Mouse (Mus musculus) liver, embryonic 14.5 days (tissue): ENCODE measurements around the gene Gm20481. TPM values are rescaled to one million over a fixed set of nuclear protein-coding genes. Genes with fewer than 3 reads are reported as not detected.
A peak's percentile ranks its signal among the peaks of the same experiment; 100 is the strongest.

Experiments
- ATAC-seq: fragments of 200-750 bp; cut with Nextera tagmentation; 2 replicates; pipeline ENCODE4 v1.8.0; 2017; ENCODE audit warnings: moderate number of reproducible peaks, mild to moderate bottlenecking, moderate library complexity; ENCODE audit not compliant: insufficient read depth
- DNase-seq, 3 experiments: peaks; one replicate each; pipeline ENCODE4 v3.0.0-alpha.2; 2012 to 2013; ENCODE audit warnings: low read depth in 3 of 3, low spot score in 3 of 3
- H3K27ac ChIP-seq: fragments of 300-500 bp; sonication (generic); 2 replicates; pipeline ENCODE4 v1.5.1; 2014; ENCODE audit warnings: moderate library complexity, mild to moderate bottlenecking, control low read depth, inconsistent platforms
- H3K27me3 ChIP-seq: fragments of 300-500 bp; sonication (generic); 2 replicates; pipeline ENCODE4 v1.6.1; 2014; ENCODE audit warnings: mild to moderate bottlenecking, low read length, moderate library complexity; ENCODE audit not compliant: control insufficient read depth, insufficient read depth
- H3K36me3 ChIP-seq: fragments of 300-500 bp; sonication (generic); replicated peaks from 2 replicates; pipeline ENCODE4 v1.6.1; 2014; ENCODE audit warnings: low read depth; ENCODE audit not compliant: control insufficient read depth, insufficient read depth
- H3K4me1 ChIP-seq, 2 experiments: fragments of 200-500 bp in 1 of 2; fragments of 300-500 bp in 1 of 2; sonication (generic) in 1 of 2; replicated peaks; 2 replicates each; pipeline ENCODE4 v1.6.1; 2012 to 2014; ENCODE audit warnings: antibody characterized with exemption in 1 of 2, inconsistent platforms in 1 of 2, low read length in 1 of 2; ENCODE audit not compliant: control insufficient read depth in 2 of 2, insufficient read depth in 2 of 2
- H3K4me2 ChIP-seq: fragments of 300-500 bp; sonication (generic); 2 replicates; pipeline ENCODE4 v1.6.1; 2014; ENCODE audit warnings: low read depth, mild to moderate bottlenecking, control low read depth, moderate library complexity
- H3K4me3 ChIP-seq, 2 experiments: fragments of 200-500 bp in 1 of 2; fragments of 300-500 bp in 1 of 2; sonication (generic) in 1 of 2; 2 replicates each; pipeline ENCODE4 v1.5.1; 2012 to 2014; ENCODE audit warnings: low read depth in 2 of 2, low read length in 2 of 2, mild to moderate bottlenecking in 2 of 2, control low read depth in 1 of 2, inconsistent platforms in 1 of 2, moderate library complexity in 1 of 2; ENCODE audit not compliant: insufficient read depth in 1 of 2
- H3K9ac ChIP-seq: fragments of 300-500 bp; sonication (generic); replicated peaks from 2 replicates; pipeline ENCODE4 v1.6.1; 2014; ENCODE audit warnings: mild to moderate bottlenecking, control low read depth, moderate library complexity
- H3K9me3 ChIP-seq: fragments of 300-500 bp; sonication (generic); 2 replicates; pipeline ENCODE4 v1.6.1; 2016; ENCODE audit warnings: low read length, mixed read lengths; ENCODE audit not compliant: control insufficient read depth
- CTCF ChIP-seq: IDR thresholded peaks from 2 replicates; pipeline ENCODE4 v1.5.1; 2016; ENCODE audit warnings: antibody characterized with exemption, low read depth, control low read depth
- EP300 ChIP-seq: IDR thresholded peaks from 2 replicates; pipeline ENCODE4 v1.6.1; 2016; ENCODE audit warnings: antibody characterized with exemption, low read depth
- WGBS: fragments of 180-500 bp; shearing (Covaris S2); extraction: QIAGEN DNeasy Blood & Tissue Kit; methylation state at CpG from one replicate; pipeline ENCODE4 v1.1.7; 2014; ENCODE audit not compliant: insufficient replicate concordance; 5-methylcytosine and 5-hydroxymethylcytosine counted together
- polyA plus RNA-seq, 2 experiments: library from polyadenylated mRNA; depleted of rRNA in 1 of 2; stranded (reverse) in 1 of 2; unstranded in 1 of 2; fragments of >200 nt; fragmentation: Nextera tagmentation in 1 of 2; extraction: Ambion mirVana in 1 of 2; gene quantifications; 2 replicates each; pipeline versions ENCODE4 v1.2.1 to v1.2.3; 2012 to 2014

Gene Gm20481
- polyA plus RNA-seq, 2 experiments = not detected

GRCm38 (mm10) chr17:35021163-35021808 is 51.6 kb downstream of the Gm20481 start:
- Histone ChIP-seq H3K4me1 (peaks cover 17 to 30% of the 10 kb centered on the region in 2 experiments), H3K27me3 (no peaks in the 10 kb centered on the region), H3K4me2 (peak overlapping the region; percentile 55), H3K27ac (peak overlapping the region; percentile 23), H3K9me3 (no peaks in the 10 kb centered on the region), H3K9ac (no peak overlapping the region), H3K4me3 (peak overlapping the region in 1 of 2 experiments; percentile 16; a peak in 2 of 4 replicates), H3K36me3 (no peaks in the 10 kb centered on the region; the same call in 1 of the 2 replicates)
- DNase-seq = peak; percentile 54 to 71 (median 60)
- ATAC-seq = peak; percentile 21; the same call in 1 of the 2 replicates
- 5% methylated on average over 17 of the region's 17 CpGs for WGBS
- TF ChIP-seq EP300 (no peak), CTCF (peak; percentile 100)

Other genes starting within 250 kb of the Gm20481 start
Only the 30 nearest of the 42 such genes appear.
- gene Stk19, start 133.0 kb upstream of the Gm20481 start, polyA plus RNA-seq (2012; rRNA removed) = 12.8 and 14.8 TPM in 2 replicates
- gene Stk19, start 133.0 kb upstream of the Gm20481 start, polyA plus RNA-seq (2014; fragmentation: Nextera tagmentation; extraction: Ambion mirVana) = 10.6 and 13.3 TPM in 2 replicates
- gene Dxo, start 132.9 kb upstream of the Gm20481 start, polyA plus RNA-seq (2012; rRNA removed) = 27.7 and 30.6 TPM in 2 replicates
- gene Dxo, start 132.9 kb upstream of the Gm20481 start, polyA plus RNA-seq (2014; fragmentation: Nextera tagmentation; extraction: Ambion mirVana) = 24.0 and 28.1 TPM in 2 replicates
- gene Skiv2l, start 119.7 kb upstream of the Gm20481 start, polyA plus RNA-seq (2012; rRNA removed) = 21.4 and 22.3 TPM in 2 replicates
- 15.0 and 20.2 TPM in 2 replicates for gene Skiv2l, start 119.7 kb upstream of the Gm20481 start, polyA plus RNA-seq (2014; fragmentation: Nextera tagmentation; extraction: Ambion mirVana)
- 26.9 and 37.5 TPM in 2 replicates for gene Nelfe, start 119.5 kb upstream of the Gm20481 start, polyA plus RNA-seq (2012; rRNA removed)
- gene Nelfe, start 119.5 kb upstream of the Gm20481 start, polyA plus RNA-seq (2014; fragmentation: Nextera tagmentation; extraction: Ambion mirVana) = 42.7 and 49.2 TPM in 2 replicates
- gene Cfb, start 107.4 kb upstream of the Gm20481 start, polyA plus RNA-seq (2012; rRNA removed) = 103 and 159 TPM in 2 replicates
- gene Cfb, start 107.4 kb upstream of the Gm20481 start, polyA plus RNA-seq (2014; fragmentation: Nextera tagmentation; extraction: Ambion mirVana) = 138 and 146 TPM in 2 replicates
- gene Zbtb12, start 90.4 kb upstream of the Gm20481 start, polyA plus RNA-seq (2012; rRNA removed) = 5.1 and 6.2 TPM in 2 replicates
- 0.10 and 0.14 TPM in 2 replicates for gene Zbtb12, start 90.4 kb upstream of the Gm20481 start, polyA plus RNA-seq (2014; fragmentation: Nextera tagmentation; extraction: Ambion mirVana)
- 0.02 TPM in 2 replicates for gene Gm20547, start 87.9 kb upstream of the Gm20481 start, polyA plus RNA-seq (2012; rRNA removed)
- gene Gm20547, start 87.9 kb upstream of the Gm20481 start, polyA plus RNA-seq (2014; fragmentation: Nextera tagmentation; extraction: Ambion mirVana) = not detected in 2 replicates
- 14.6 and 15.6 TPM in 2 replicates for gene C2, start 71.6 kb upstream of the Gm20481 start, polyA plus RNA-seq (2012; rRNA removed)
- gene C2, start 71.6 kb upstream of the Gm20481 start, polyA plus RNA-seq (2014; fragmentation: Nextera tagmentation; extraction: Ambion mirVana) = 14.1 and 15.8 TPM in 2 replicates
- gene Ehmt2, start 71.4 kb upstream of the Gm20481 start, polyA plus RNA-seq (2012; rRNA removed) = 28.5 and 29.7 TPM in 2 replicates
- gene Ehmt2, start 71.4 kb upstream of the Gm20481 start, polyA plus RNA-seq (2014; fragmentation: Nextera tagmentation; extraction: Ambion mirVana) = 10.2 TPM in 2 replicates
- gene Slc44a4, start 55.4 kb upstream of the Gm20481 start, polyA plus RNA-seq (2012; rRNA removed) = 1.0 and 1.6 TPM in 2 replicates
- gene Slc44a4, start 55.4 kb upstream of the Gm20481 start, polyA plus RNA-seq (2014; fragmentation: Nextera tagmentation; extraction: Ambion mirVana) = 2.5 and 2.7 TPM in 2 replicates
- gene Neu1, start 38.7 kb upstream of the Gm20481 start, polyA plus RNA-seq (2012; rRNA removed) = 9.7 and 11.0 TPM in 2 replicates
- 10.1 and 10.4 TPM in 2 replicates for gene Neu1, start 38.7 kb upstream of the Gm20481 start, polyA plus RNA-seq (2014; fragmentation: Nextera tagmentation; extraction: Ambion mirVana)
- gene Hspa1b, start 10.7 kb upstream of the Gm20481 start, polyA plus RNA-seq (2012; rRNA removed) = 1.5 and 3.5 TPM in 2 replicates
- gene Hspa1b, start 10.7 kb upstream of the Gm20481 start, polyA plus RNA-seq (2014; fragmentation: Nextera tagmentation; extraction: Ambion mirVana) = not detected in 2 replicates
- 0.90 and 2.5 TPM in 2 replicates for gene Hspa1a, start 2.2 kb downstream of the Gm20481 start, polyA plus RNA-seq (2012; rRNA removed)
- gene Hspa1a, start 2.2 kb downstream of the Gm20481 start, polyA plus RNA-seq (2014; fragmentation: Nextera tagmentation; extraction: Ambion mirVana) = 0.38 and 0.41 TPM in 2 replicates
- 0.02 TPM in 1 of 2 replicates, not detected in the other for gene Hspa1l, start 2.8 kb downstream of the Gm20481 start, polyA plus RNA-seq (2012; rRNA removed)
- 0.19 and 0.25 TPM in 2 replicates for gene Hspa1l, start 2.8 kb downstream of the Gm20481 start, polyA plus RNA-seq (2014; fragmentation: Nextera tagmentation; extraction: Ambion mirVana)
- 81.5 and 121 TPM in 2 replicates for gene Lsm2, start 11.9 kb downstream of the Gm20481 start, polyA plus RNA-seq (2012; rRNA removed)
- gene Lsm2, start 11.9 kb downstream of the Gm20481 start, polyA plus RNA-seq (2014; fragmentation: Nextera tagmentation; extraction: Ambion mirVana) = 122 and 132 TPM in 2 replicates
- 58.2 and 67.6 TPM in 2 replicates for gene Vars, start 31.1 kb downstream of the Gm20481 start, polyA plus RNA-seq (2012; rRNA removed)
- 61.7 and 77.3 TPM in 2 replicates for gene Vars, start 31.1 kb downstream of the Gm20481 start, polyA plus RNA-seq (2014; fragmentation: Nextera tagmentation; extraction: Ambion mirVana)
- gene Vwa7, start 46.7 kb downstream of the Gm20481 start, polyA plus RNA-seq (2012; rRNA removed) = 0.12 and 0.18 TPM in 2 replicates
- gene Vwa7, start 46.7 kb downstream of the Gm20481 start, polyA plus RNA-seq (2014; fragmentation: Nextera tagmentation; extraction: Ambion mirVana) = 0.09 TPM in 1 of 2 replicates, not detected in the other
- 2.3 and 2.7 TPM in 2 replicates for gene Sapcd1, start 58.1 kb downstream of the Gm20481 start, polyA plus RNA-seq (2012; rRNA removed)
- gene Sapcd1, start 58.1 kb downstream of the Gm20481 start, polyA plus RNA-seq (2014; fragmentation: Nextera tagmentation; extraction: Ambion mirVana) = 2.5 and 2.7 TPM in 2 replicates
- 3.3 and 4.3 TPM in 2 replicates for gene Msh5, start 76.8 kb downstream of the Gm20481 start, polyA plus RNA-seq (2012; rRNA removed)
- 2.3 and 2.9 TPM in 2 replicates for gene Msh5, start 76.8 kb downstream of the Gm20481 start, polyA plus RNA-seq (2014; fragmentation: Nextera tagmentation; extraction: Ambion mirVana)
- 76.4 and 78.0 TPM in 2 replicates for gene Clic1, start 80.1 kb downstream of the Gm20481 start, polyA plus RNA-seq (2012; rRNA removed)
- 38.1 and 39.9 TPM in 2 replicates for gene Clic1, start 80.1 kb downstream of the Gm20481 start, polyA plus RNA-seq (2014; fragmentation: Nextera tagmentation; extraction: Ambion mirVana)
- 12.0 and 12.3 TPM in 2 replicates for gene Ddah2, start 89.1 kb downstream of the Gm20481 start, polyA plus RNA-seq (2012; rRNA removed)
- 16.1 and 17.3 TPM in 2 replicates for gene Ddah2, start 89.1 kb downstream of the Gm20481 start, polyA plus RNA-seq (2014; fragmentation: Nextera tagmentation; extraction: Ambion mirVana)
- 0.26 and 0.48 TPM in 2 replicates for gene Ly6g6c, start 95.5 kb downstream of the Gm20481 start, polyA plus RNA-seq (2012; rRNA removed)
- 0.24 and 0.37 TPM in 2 replicates for gene Ly6g6c, start 95.5 kb downstream of the Gm20481 start, polyA plus RNA-seq (2014; fragmentation: Nextera tagmentation; extraction: Ambion mirVana)
- gene Mpig6b, start 96.3 kb downstream of the Gm20481 start, polyA plus RNA-seq (2012; rRNA removed) = 2.3 and 2.6 TPM in 2 replicates
- gene Mpig6b, start 96.3 kb downstream of the Gm20481 start, polyA plus RNA-seq (2014; fragmentation: Nextera tagmentation; extraction: Ambion mirVana) = 4.0 and 6.6 TPM in 2 replicates
- 0.08 and 0.32 TPM in 2 replicates for gene Ly6g6e, start 107.0 kb downstream of the Gm20481 start, polyA plus RNA-seq (2012; rRNA removed)
- gene Ly6g6e, start 107.0 kb downstream of the Gm20481 start, polyA plus RNA-seq (2014; fragmentation: Nextera tagmentation; extraction: Ambion mirVana) = not detected in 2 replicates
- gene Ly6g6d, start 108.2 kb downstream of the Gm20481 start, polyA plus RNA-seq (2012; rRNA removed) = 0.95 and 1.2 TPM in 2 replicates
- 0.28 and 0.77 TPM in 2 replicates for gene Ly6g6d, start 108.2 kb downstream of the Gm20481 start, polyA plus RNA-seq (2014; fragmentation: Nextera tagmentation; extraction: Ambion mirVana)
- gene Ly6g6f, start 115.7 kb downstream of the Gm20481 start, polyA plus RNA-seq (2012; rRNA removed) = 4.1 and 5.1 TPM in 2 replicates
- gene Ly6g6f, start 115.7 kb downstream of the Gm20481 start, polyA plus RNA-seq (2014; fragmentation: Nextera tagmentation; extraction: Ambion mirVana) = 5.0 and 6.3 TPM in 2 replicates
- gene Abhd16a, start 119.4 kb downstream of the Gm20481 start, polyA plus RNA-seq (2012; rRNA removed) = 29.1 and 30.0 TPM in 2 replicates
- gene Abhd16a, start 119.4 kb downstream of the Gm20481 start, polyA plus RNA-seq (2014; fragmentation: Nextera tagmentation; extraction: Ambion mirVana) = 42.3 and 44.3 TPM in 2 replicates
- not detected in 2 replicates for gene Ly6g5c, start 138.4 kb downstream of the Gm20481 start, polyA plus RNA-seq (2012; rRNA removed)
- gene Ly6g5c, start 138.4 kb downstream of the Gm20481 start, polyA plus RNA-seq (2014; fragmentation: Nextera tagmentation; extraction: Ambion mirVana) = not detected in 2 replicates
- 0.57 and 0.70 TPM in 2 replicates for gene Ly6g5b, start 145.5 kb downstream of the Gm20481 start, polyA plus RNA-seq (2012; rRNA removed)
- gene Ly6g5b, start 145.5 kb downstream of the Gm20481 start, polyA plus RNA-seq (2014; fragmentation: Nextera tagmentation; extraction: Ambion mirVana) = 0.27 TPM in 1 of 2 replicates, not detected in the other
- 8.9 and 10.0 TPM in 2 replicates for gene Gpank1, start 151.5 kb downstream of the Gm20481 start, polyA plus RNA-seq (2012; rRNA removed)
- 12.2 and 12.7 TPM in 2 replicates for gene Gpank1, start 151.5 kb downstream of the Gm20481 start, polyA plus RNA-seq (2014; fragmentation: Nextera tagmentation; extraction: Ambion mirVana)